Mouse (Mus musculus): ENCODE measurements around the gene Vapa.

The Vapa gene

GRCm38 (mm10) chr17:65623130-65623529 lies 9.8 kb upstream of the Vapa start:
- no peak for DNase-seq

DNA sequence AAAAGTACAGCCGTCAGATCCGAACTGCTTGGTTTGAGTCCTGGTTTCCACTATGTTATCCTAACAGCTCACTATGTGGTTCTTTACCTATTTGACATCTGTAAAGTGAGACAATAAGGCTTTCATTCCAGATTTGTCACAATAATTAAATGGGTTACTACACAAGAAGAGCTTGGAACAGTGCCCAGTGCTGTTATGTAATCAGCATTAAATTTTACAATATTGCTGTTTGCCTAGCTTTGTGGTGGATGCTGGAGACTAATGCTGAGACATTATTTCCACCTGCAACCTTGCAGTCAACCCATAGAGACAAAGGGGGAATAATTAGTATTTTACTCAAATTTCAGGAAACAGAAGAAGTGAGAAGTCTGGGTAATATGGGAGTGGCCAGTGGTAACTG lies 5.1 kb upstream of the Vapa start:
- DNase-seq = peak in 1 of 2 experiments; percentile 31

GRCm38 (mm10) chr17:65615678-65616077 lies 2.3 kb upstream of the Vapa start:
- DNase-seq = no peak

DNA sequence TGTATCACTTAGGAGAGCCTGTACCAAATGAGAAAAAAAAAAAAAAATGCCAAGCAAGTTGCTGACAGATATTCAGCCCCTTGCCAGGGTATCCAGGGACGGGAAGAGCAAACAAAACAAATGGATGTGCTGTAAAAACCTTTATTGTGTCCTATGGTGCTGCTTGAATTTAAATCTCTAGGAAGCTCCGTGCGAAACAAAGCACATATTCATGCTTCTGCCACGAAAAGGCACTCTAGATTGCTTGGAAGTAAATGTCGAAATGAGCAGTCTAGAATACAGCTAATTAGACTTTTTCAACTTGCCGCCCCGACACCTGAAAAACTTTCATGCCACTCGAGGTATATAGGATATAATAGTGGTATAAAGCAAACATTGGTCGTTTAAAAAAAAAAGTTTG lies 1.1 kb upstream of the Vapa start:
- DNase-seq = no peak

GRCm38 (mm10) chr17:65613142-65613462 lies 253 bp downstream of the Vapa start:
- DNase-seq = no peak

GRCm38 (mm10) chr17:65612391-65613141 lies 789 bp downstream of the Vapa start:
- DNase-seq = peak; percentile 46 to 78

DNA sequence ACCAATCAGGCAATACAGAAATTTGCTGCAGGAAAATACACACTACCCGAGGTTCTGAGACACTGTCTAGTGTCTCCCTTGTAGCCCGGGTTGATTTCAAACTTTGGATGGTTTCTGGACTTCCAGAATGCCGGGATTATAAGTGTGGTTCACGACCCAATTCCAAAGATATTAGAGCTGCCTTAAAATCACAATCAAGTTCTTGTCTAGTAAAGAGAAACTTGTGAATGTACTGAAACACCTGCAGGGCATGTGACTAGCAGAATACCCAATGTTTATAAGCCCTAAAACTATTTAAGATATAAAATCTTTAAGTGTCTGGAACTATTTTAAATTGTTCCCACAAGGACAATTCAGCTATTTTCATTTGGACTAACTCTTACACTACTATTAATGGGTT lies 1.6 kb downstream of the Vapa start:
- DNase-seq = no peak

DNA sequence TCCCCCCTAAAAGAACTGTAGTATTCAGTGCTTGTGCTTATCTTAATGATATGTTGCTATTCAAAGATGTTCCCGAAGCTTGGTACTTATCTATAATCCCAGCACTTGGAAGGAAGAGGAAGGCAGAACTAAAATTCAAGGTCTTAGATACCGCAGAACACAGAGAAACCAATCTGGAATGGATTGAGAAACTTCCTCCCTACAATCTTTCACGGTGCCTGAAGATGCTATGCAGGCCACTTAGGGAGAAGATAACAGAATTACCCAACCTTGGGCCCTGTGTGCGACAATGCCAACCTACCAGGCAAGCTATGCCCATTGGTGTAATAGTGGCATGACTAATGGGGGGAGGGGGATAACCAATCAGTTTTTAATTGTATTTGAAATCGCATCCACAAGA lies 4.6 kb downstream of the Vapa start:
- DNase-seq = no peak

DNA sequence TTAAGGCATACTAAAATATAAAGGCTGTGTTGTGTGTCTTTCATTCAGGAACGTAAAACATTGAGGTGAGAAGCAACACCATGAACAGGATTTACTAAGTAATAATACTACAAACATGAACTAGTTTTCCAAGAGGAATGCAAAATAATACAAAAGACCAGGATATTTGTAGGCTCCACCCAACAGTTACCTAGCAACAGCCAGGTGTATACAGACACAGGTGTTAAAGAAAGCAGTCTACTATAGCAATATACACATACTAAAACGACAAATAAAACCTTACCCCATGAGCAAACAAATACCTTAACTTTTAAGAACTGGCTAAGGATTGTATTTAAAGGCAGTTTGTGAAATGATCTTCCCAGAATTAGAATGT lies 5.1 kb downstream of the Vapa start:
- DNase-seq = no peak

GRCm38 (mm10) chr17:65607574-65608311 lies 5.6 kb downstream of the Vapa start:
- peak in 1 of 2 experiments; percentile 27 for DNase-seq

DNA sequence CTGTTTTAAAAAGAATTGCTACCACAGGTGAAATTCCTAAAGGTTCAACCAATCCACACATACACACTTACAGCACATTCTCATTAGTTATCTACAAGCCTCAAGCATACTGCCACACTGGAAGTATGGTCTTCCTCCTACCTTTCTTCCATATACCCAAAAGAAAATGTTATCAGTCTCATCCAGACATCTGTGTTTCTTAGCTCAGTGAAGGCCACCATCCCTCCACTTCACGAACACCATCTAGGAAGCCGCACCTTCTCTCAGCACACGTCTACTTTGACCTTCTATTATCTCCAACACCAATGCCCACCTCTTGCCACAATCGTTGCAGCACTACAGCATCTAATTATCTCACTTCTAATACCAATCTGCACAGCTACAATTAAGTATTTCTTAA lies 7.3 kb downstream of the Vapa start:
- no peak for DNase-seq

DNA sequence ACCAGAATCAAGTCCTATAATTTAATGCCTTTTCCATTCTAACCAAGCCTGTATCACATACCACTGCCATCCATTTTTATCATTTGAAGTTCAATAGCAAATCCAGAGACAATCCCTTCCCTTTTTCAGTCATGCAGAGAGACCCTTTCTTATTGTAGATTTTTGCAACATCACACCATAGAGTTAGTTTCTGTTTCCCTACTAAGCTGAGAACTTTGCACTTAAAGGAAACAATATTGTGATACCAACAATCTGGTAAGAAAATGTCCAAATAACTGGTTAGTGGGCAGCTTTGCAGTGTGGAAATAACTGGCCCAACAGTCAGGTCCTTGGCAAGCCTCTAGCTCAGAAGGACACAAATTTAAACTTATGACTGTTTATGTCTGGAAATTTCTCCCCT lies 8.5 kb downstream of the Vapa start:
- no peak for DNase-seq

DNA sequence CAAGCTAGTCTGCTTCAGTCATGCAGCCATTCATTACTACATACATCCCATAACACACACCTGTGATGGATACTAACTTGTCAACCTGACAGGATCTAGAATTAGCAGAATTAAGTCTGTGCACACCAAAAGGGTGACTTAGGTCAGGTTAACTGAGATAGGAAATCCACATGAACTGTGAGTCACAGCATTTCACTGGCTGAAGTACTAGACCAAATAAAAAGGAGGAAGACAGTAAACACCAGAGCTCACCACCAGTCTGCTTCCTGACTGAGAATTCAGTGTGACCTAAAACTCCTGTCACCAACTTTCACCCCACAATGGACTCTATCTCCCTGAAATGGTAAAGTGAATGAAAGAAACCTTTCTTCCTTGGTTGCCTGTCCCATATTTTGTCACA lies 9.0 kb downstream of the Vapa start:
- no peak for DNase-seq

- no peak for DNase-seq
These were observed 15.4 kb downstream of the Vapa start for GRCm38 (mm10) chr17:65597857-65598486.

GRCm38 (mm10) chr17:65594687-65595086 lies 18.7 kb downstream of the Vapa start:
- DNase-seq = no peak

DNA sequence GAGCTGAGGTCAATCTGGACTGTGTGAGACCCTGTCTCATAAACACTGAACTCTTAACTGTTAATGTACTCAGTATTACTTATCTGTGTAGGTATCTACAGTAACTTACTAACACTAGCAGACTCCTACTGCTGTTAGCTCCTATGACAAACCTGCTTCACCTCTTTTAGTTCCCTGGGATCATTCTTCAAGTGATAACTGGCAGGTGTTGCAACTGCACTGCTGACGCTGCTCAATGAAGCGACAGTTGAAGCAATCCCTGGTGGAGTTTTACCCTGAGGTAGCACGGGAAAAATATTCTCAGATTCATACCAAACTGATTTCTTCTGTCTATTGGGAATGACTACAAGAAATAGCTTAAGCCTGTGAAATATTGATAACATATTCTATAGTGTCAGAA lies 26.5 kb downstream of the Vapa start:
- no peak for DNase-seq

DNA sequence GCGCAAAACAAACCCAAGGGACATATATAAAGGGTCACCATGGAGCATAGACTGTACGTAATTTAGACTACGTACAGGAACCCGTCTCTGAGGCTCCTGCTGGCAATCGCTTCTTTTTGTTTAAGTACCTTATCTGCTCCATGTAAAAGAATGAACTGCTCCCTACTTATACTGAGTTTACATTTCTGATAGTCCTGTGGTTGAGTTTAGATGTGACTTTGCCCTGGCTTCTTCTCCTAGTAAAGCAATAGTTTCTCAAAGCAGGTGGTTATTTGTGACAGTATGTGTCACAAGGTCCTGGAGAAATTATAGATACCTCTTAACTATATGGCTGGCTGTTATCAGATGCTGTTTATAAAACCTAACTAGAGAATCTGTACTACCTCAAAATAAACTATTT lies 31.9 kb downstream of the Vapa start:
- no peak for DNase-seq

DNA sequence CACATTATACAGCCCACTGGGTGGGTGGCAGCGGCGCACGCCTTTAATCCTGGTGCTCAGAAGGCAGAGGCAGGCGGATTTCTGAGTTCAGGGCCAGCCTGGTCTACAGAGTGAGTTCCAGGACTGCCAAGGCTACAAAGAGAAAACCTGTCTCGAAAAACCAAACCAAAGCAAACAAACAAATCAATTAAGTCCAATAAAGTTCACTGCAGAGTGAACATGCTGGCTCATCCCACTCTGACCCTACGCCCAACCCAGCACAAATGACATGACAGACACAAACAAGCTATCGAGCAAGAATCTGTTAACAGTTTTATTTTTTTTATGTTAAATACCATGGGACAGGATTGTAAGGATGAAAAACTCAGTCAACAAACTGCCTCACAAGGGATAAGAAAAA lies 33.6 kb downstream of the Vapa start:
- DNase-seq = no peak

GRCm38 (mm10) chr17:65575339-65575738 lies 38.0 kb downstream of the Vapa start:
- no peak for DNase-seq

DNA sequence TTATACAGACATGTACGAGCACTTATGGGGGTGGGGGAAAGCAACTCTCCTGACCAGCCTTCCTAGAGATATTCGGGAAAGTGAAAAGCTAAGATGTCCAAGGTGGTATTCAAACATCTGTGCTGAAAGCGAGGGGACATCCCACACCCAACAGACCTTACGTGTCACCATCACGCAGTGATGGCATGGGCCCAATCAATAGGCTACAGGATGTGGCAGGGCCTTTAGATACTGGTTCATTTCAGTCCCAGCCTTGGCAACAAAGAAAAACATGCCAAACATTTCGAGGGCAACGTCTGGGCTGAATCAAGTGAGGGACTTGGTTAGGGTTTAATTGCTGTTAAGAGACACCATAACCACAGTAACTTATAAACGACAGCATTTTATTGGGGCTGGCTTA lies 38.5 kb downstream of the Vapa start:
- no peak for DNase-seq

- peak in 1 of 2 experiments; percentile 13 for DNase-seq
These were observed 41.5 kb downstream of the Vapa start for GRCm38 (mm10) chr17:65571866-65572265.

- no peak for DNase-seq
These were observed 41.9 kb downstream of the Vapa start for GRCm38 (mm10) chr17:65571466-65571865.

- no peak for DNase-seq
These were observed 49.2 kb downstream of the Vapa start for GRCm38 (mm10) chr17:65564189-65564588.

DNA sequence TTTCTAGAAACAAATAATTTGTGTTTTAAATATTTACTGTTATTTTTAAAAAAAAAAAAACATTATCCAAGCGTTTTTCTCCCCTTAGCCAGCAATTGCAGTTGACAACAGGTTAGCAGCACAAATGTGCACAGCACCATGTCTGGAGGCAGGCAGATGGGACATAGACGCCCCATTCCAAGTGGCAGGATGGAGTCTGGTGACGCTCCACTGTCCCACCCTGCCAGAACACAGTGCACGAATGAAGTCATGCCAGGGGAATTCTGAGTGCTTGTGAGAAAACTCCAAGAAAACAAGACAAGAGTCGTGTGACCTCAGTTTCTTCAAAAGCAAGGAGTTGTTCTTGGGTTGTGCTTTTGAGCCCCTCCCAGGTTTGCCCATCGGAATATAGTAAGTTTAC lies 50.0 kb downstream of the Vapa start:
- no peak for DNase-seq

Data from kidney, postnatal 25 days (tissue).